Mouse (Mus musculus): ENCODE measurements around the gene Gm17018.

GRCm38 (mm10) chr19:45542061-45542460 is 18.4 kb upstream of the Gm17018 start:
- TF ChIP-seq POLR2A (IDR thresholded peaks at IDR 0.05; ENCODE audit: insufficient read depth, low read depth, low read length) (no peak), CTCF (IDR thresholded peaks at IDR 0.05) (no peak)

All from heart, adult 2 months (tissue).